Mouse (Mus musculus) midbrain, postnatal 0 days (tissue): ENCODE measurements at regions not wholly inside any gene's neighbourhood (a gene's known extent, or its start where the extent isn't known, plus 50 kb on each side); places are given as distances from the start of the nearest gene placed in this dataset.

Experiments used
- ATAC-seq: fragments of 200-750 bp; cut with Nextera tagmentation; 2 replicates; pipeline ENCODE4 v1.8.0; 2017; ENCODE audit warnings: moderate number of reproducible peaks, mild to moderate bottlenecking, moderate TSS enrichment, moderate library complexity; ENCODE audit not compliant: low FRiP score
- DNase-seq: peaks from one replicate; pipeline ENCODE4 v3.0.0-alpha.2; 2015; ENCODE audit warnings: low spot score
- H3K27ac ChIP-seq: fragments of 300-500 bp; sonication (generic); 2 replicates; pipeline ENCODE4 v1.5.1; 2014; ENCODE audit warnings: low read depth, mild to moderate bottlenecking, low read length, mixed read lengths
- H3K27me3 ChIP-seq: fragments of 300-500 bp; sonication (generic); 2 replicates; pipeline ENCODE4 v1.6.1; 2014; ENCODE audit warnings: low read length, control low read depth, mixed read lengths; ENCODE audit not compliant: insufficient read depth
- H3K36me3 ChIP-seq: fragments of 300-500 bp; sonication (generic); 2 replicates; pipeline ENCODE4 v1.6.1; 2014; ENCODE audit warnings: low read length, control low read depth, mixed read lengths; ENCODE audit not compliant: insufficient read depth
- H3K4me1 ChIP-seq: fragments of 300-500 bp; sonication (generic); 2 replicates; pipeline ENCODE4 v1.6.1; 2014; ENCODE audit warnings: mild to moderate bottlenecking, control low read depth, antibody characterized with exemption, low read length, mixed read lengths; ENCODE audit not compliant: insufficient read depth
- H3K4me2 ChIP-seq: fragments of 300-500 bp; sonication (generic); 2 replicates; pipeline ENCODE4 v1.6.1; 2014; ENCODE audit warnings: low read depth, mild to moderate bottlenecking, low read length, mixed read lengths; ENCODE audit not compliant: poor library complexity, severe bottlenecking
- H3K4me3 ChIP-seq: fragments of 300-500 bp; sonication (generic); 2 replicates; pipeline ENCODE4 v1.5.1; 2014; ENCODE audit warnings: low read depth, mild to moderate bottlenecking, low read length, moderate library complexity
- H3K9ac ChIP-seq: fragments of 300-500 bp; sonication (generic); replicated peaks from 2 replicates; pipeline ENCODE4 v1.6.1; 2014; ENCODE audit warnings: mild to moderate bottlenecking, low read length, moderate library complexity, mixed read lengths; ENCODE audit not compliant: poor library complexity, severe bottlenecking
- H3K9me3 ChIP-seq: fragments of 300-500 bp; sonication (generic); 2 replicates; pipeline ENCODE4 v1.6.1; 2016; ENCODE audit warnings: low read length, control low read depth
- CTCF ChIP-seq: IDR thresholded peaks from 2 replicates; pipeline ENCODE4 v1.5.1; 2016; ENCODE audit warnings: antibody characterized with exemption, mild to moderate bottlenecking
- WGBS: fragments of 180-500 bp; shearing (Covaris S2); extraction: QIAGEN DNeasy Blood & Tissue Kit; methylation state at CpG from one replicate; pipeline ENCODE4 v1.1.7; 2014; 5-methylcytosine and 5-hydroxymethylcytosine counted together

DNA sequence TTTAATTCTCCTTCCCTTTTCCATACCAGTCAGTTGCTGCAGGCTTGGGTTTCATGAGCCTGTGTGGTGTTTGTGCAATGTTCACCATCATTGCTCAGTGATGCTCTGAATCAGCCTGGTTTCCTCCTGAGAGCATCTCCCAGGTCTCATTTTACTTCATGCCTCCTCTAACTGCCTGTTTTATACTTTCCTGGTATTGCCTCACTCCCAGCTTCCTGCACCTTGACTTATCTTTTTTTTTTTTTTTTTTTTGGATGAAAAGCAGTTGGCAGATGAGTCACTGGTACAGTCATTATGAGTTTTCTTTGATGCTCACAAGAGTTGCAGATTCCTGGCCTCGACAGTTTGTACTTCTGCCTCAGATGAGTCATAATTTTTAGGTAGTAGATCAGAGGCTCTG lies 81.5 kb upstream of the Tet2 start:
- no peaks in the 10 kb centered on the region for H3K27me3 ChIP-seq
- no peak overlapping the region for H3K4me3 ChIP-seq
- no peak overlapping the region for H3K27ac ChIP-seq
- H3K9me3 ChIP-seq, result no peaks in the 10 kb centered on the region
- WGBS, result 84% methylated on average over 1 of the region's 1 CpGs
- no peaks in the 10 kb centered on the region for H3K36me3 ChIP-seq
- TF ChIP-seq CTCF, result no peak
- H3K9ac ChIP-seq, result no peak overlapping the region
- no peaks in the 10 kb centered on the region for H3K4me1 ChIP-seq
- no peak overlapping the region for H3K4me2 ChIP-seq
- no peak for DNase-seq
- no peak for ATAC-seq

DNA sequence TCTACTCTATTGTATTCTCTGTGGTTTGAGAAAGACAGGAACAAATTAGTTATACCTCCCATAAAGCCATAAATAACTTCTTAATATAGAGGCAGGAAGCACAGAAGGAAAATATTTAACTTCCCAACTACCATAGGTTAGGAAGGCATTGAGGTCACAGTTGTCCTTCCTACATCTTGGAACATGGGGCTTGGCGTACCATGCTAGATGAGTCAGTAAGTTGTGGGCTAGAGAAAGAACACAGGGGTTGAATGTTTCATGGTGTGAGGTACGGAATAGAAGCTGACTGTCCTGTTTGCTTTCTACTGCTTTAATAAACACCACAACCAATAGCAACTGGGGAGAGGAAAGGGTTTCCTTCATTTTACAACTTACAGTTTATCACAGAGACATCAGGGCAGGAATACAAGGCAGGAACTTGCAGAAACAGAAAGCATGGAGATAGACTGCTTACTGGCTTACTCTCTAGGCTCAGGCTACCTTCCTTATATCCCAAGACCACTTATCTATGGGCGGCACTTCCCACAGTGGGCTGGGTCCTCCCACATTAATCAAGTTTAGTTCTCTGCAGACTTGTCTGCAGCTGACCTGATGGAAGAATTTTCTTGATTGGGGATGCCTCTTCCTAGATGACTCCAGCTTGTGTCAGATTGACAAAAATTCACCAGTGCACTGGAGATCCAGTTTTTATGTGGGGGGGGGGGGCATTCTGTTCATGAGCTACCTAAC lies 82.3 kb upstream of the Tet2 start:
- H3K4me3 ChIP-seq, result no peak overlapping the region
- no peak overlapping the region for H3K4me2 ChIP-seq
- ATAC-seq (no peak), DNase-seq (no peak)
- TF ChIP-seq CTCF, result no peak
- no peak overlapping the region for H3K9ac ChIP-seq
- H3K9me3 ChIP-seq, result no peaks in the 10 kb centered on the region
- H3K4me1 ChIP-seq, result no peaks in the 10 kb centered on the region
- H3K27me3 ChIP-seq, result no peaks in the 10 kb centered on the region
- WGBS, result 87% methylated on average over 3 of the region's 3 CpGs
- H3K36me3 ChIP-seq, result no peaks in the 10 kb centered on the region
- H3K27ac ChIP-seq, result no peak overlapping the region

DNA sequence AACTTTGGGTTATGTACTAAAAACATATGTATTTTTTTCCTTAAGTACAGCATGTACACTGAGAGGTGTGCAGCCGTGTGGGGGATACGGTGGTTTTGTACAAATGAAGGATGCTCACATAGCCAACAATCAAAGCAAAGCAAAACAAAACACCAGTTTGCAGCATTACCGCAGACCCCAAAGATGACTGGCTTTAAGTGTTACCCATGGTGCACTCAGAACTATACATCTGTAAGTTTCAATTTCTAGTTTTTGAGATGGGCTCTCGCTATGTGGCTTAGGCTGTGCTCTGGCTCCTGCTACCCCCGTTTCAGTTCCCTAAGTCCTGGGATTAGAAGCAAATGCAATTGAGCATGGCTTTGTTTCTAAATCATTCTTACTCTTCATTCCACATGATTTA lies 89.4 kb upstream of the Tet2 start:
- no peaks in the 10 kb centered on the region for H3K4me1 ChIP-seq
- H3K4me2 ChIP-seq, result no peak overlapping the region
- no peak for DNase-seq
- H3K4me3 ChIP-seq, result no peak overlapping the region
- no peak overlapping the region for H3K9ac ChIP-seq
- TF ChIP-seq CTCF, result no peak
- H3K36me3 ChIP-seq, result no peaks in the 10 kb centered on the region
- 83% methylated on average over 5 of the region's 5 CpGs for WGBS
- no peaks in the 10 kb centered on the region for H3K9me3 ChIP-seq
- no peak for ATAC-seq
- H3K27me3 ChIP-seq, result no peaks in the 10 kb centered on the region
- H3K27ac ChIP-seq, result no peak overlapping the region

- ATAC-seq (no peak), DNase-seq (no peak)
- Histone ChIP-seq H3K36me3 (no peaks in the 10 kb centered on the region), H3K9ac (no peak overlapping the region), H3K27me3 (no peaks in the 10 kb centered on the region), H3K9me3 (no peaks in the 10 kb centered on the region), H3K4me2 (no peak overlapping the region), H3K4me1 (no peaks in the 10 kb centered on the region), H3K4me3 (no peak overlapping the region), H3K27ac (no peak overlapping the region)
- 96% methylated on average over 1 of the region's 1 CpGs for WGBS
- TF ChIP-seq CTCF, result no peak
These were observed 100.7 kb upstream of the Tet2 start for GRCm38 (mm10) chr3:133645604-133646003.

GRCm38 (mm10) chr3:133646449-133647059 lies 101.6 kb upstream of the Tet2 start:
- no peak overlapping the region for H3K9ac ChIP-seq
- no peak overlapping the region for H3K27ac ChIP-seq
- no peak overlapping the region for H3K4me3 ChIP-seq
- TF ChIP-seq CTCF, result no peak
- H3K36me3 ChIP-seq, result no peaks in the 10 kb centered on the region
- H3K9me3 ChIP-seq, result no peaks in the 10 kb centered on the region
- DNase-seq (peak; percentile 30), ATAC-seq (peak; percentile 34; the same call in 1 of the 2 replicates)
- WGBS, result 19% methylated on average over 7 of the region's 7 CpGs
- H3K4me1 ChIP-seq, result no peaks in the 10 kb centered on the region
- H3K27me3 ChIP-seq, result no peaks in the 10 kb centered on the region
- H3K4me2 ChIP-seq, result peak overlapping the region; percentile 18; the same call in 1 of the 2 replicates

DNA sequence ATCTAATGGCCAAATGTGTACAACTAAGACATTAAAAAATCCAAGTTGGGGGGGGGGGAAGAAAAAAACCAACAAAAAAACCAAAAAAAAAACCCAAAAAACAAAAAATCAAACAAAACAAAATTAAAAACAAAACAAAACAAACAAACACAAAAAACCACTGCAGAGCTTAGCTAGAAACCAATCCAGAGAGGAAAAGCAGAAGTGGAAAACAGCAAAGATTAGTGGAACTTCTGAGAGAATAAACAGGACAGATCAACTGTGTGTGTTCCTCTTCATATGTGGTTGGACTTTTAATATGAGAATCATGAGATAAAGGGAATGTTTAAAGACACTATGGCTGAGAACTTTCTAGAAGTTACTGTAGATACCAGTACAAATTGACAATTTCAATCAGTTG lies 105.1 kb upstream of the Tet2 start:
- Histone ChIP-seq H3K4me1 (no peaks in the 10 kb centered on the region), H3K27me3 (no peaks in the 10 kb centered on the region), H3K4me3 (no peak overlapping the region), H3K36me3 (no peaks in the 10 kb centered on the region), H3K9me3 (no peaks in the 10 kb centered on the region), H3K27ac (no peak overlapping the region), H3K4me2 (no peak overlapping the region), H3K9ac (no peak overlapping the region)
- DNase-seq (no peak), ATAC-seq (no peak)
- no peak for TF ChIP-seq CTCF
